Mouse (Mus musculus): ENCODE results near the gene Gm47289.

- no peak for TF ChIP-seq CTCF (IDR thresholded peaks at IDR 0.05; ENCODE audit: low read depth)
- TF ChIP-seq EP300 (IDR thresholded peaks at IDR 0.05; ENCODE audit: low read depth): no peak
Measured at GRCm38 (mm10) chr9:119179292-119179691, 20.3 kb downstream of the Gm47289 start.
